Mouse (Mus musculus) gastrocnemius, postnatal 4 days (tissue): Measurements from ENCODE around the gene Jazf1. TPM values are rescaled to one million over a fixed set of nuclear protein-coding genes. Genes with fewer than 3 reads are reported as not detected.
A peak's percentile ranks its signal among the peaks of the same experiment; 100 is the strongest.

Experiments used
- DNase-seq, 2 experiments: peaks; one replicate each; pipeline ENCODE4 v3.0.0; 2021 to 2022; ENCODE audit warnings: low spot score in 2 of 2, mixed read lengths in 2 of 2
- total RNA-seq, 2 experiments: library from RNA; stranded (reverse); gene quantifications; 2 replicates each; pipeline ENCODE4 v1.2.3; 2021

Jazf1 gene
- total RNA-seq, 2 experiments from 2014 or later: 10.7 to 11.6 TPM

- DNase-seq: no peak
Observed at GRCm38 (mm10) chr6:53014460-53015455, 53.7 kb downstream of the Jazf1 start.

DNA sequence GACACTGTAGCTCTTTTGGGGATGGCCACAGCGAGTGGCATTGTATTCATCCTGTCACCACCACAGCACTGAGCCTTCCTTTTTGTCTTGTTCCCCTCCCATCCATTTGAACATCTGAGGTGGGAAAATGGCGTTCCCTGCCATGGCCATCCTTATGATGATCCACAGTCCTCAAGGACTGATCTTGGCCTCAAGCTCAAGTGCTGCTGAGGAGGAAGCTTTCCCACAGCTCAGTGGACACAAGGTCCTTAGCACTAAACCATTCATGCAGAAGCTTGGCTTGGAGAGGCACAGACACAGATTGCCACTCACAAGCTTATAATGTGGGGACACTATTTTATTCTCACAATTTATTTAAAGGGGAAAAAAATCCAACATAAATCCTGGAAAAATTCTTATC lies 58.1 kb downstream of the Jazf1 start:
- DNase-seq: no peak

DNA sequence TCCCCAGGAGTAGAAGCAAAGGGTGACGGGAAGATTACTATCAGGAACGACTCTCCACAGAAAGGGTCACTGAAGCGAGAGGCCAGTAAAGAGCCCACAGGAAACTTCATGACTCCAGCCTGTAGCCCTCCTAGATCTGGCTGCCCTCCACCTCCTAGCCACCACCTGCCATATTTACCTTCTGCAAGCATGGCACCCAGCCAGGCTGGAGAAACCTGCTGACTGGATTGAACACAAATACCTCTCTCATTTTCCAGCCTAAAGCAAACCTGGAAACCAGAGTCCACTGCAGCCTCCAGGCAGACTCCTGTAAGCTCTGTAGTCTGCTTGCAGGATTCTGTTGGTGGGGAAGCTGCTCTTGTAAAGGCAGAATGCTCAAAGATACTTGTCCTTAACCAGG lies 62.4 kb downstream of the Jazf1 start:
- DNase-seq: no peak

- no peak for DNase-seq
Observed at GRCm38 (mm10) chr6:53005544-53005943, 62.9 kb downstream of the Jazf1 start.

GRCm38 (mm10) chr6:52990816-52991215 lies 77.6 kb downstream of the Jazf1 start:
- no peak for DNase-seq

DNA sequence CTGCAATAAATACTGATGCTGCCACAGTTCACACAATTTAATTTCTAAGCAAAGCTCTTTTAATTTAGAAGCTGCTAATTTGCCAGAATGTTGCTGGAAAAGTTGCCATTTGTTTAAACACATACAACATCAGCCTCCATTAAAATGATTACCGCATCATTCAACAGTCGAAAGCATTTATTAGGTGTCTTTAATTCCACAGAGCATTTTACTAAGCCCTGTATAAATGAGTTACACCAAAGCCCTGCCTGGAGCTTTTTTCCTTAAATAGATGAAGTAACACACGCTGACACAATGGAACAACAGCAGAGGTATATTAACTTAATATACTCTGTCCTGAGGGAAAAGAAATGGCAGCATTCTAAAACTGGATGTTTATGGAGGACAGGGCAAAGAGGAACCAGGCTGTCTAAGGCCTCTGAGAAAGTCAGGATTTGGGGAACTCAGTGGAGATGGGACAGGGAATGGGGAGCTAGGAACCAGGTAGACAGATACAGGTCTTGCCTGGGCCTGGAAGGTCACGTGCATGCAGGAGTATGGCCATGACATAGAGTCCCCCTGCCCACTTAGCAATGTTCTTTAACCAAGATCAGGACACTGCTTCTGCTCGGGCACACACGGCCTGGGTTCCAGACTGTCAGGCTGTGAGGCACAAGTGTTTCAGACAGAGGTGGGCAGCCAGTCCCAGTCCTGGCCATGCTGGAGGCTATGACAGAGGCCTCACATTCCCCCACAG lies 80.4 kb downstream of the Jazf1 start:
- DNase-seq: no peak

- peak in 1 of 2 experiments; percentile 34 for DNase-seq
Observed at GRCm38 (mm10) chr6:52987391-52987790, 81.0 kb downstream of the Jazf1 start.

DNA sequence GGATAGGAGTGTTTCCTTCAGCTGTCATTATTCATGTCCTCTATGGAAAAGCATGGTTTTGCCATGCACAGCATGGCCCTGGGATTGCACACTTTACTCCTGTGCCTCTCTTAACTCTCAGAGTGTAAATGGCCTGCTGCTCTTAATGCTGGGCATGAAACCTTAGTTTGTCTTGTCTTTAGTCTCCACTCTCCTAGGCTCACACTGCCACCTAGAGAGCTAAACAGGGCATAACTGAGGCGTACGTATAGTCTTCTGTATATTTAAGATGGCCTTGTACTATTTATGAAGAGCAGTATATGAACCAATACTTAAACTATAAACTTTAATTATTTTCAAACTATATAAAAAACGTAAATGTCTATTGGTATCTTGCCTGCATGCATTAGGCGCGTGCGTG lies 86.3 kb downstream of the Jazf1 start:
- DNase-seq: no peak

DNA sequence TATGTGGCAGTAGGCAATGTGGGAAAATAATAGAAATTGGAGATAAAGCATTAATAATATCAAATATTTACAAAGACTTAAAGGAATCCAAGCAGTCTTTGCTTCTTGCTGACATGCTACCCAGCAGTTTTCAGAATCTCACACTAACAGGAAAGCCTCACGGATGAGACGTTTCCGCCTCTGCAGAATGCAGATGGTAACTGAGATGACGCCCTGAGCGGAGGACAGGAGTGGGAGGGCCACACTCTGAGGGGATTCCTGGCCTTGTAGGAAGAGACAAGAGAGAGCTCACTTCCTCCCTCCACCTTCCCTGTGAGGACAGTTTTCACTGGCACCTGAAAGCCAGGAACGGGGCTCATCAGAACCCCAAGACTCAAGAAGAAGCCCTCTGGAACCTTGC lies 88.9 kb downstream of the Jazf1 start:
- no peak for DNase-seq

DNA sequence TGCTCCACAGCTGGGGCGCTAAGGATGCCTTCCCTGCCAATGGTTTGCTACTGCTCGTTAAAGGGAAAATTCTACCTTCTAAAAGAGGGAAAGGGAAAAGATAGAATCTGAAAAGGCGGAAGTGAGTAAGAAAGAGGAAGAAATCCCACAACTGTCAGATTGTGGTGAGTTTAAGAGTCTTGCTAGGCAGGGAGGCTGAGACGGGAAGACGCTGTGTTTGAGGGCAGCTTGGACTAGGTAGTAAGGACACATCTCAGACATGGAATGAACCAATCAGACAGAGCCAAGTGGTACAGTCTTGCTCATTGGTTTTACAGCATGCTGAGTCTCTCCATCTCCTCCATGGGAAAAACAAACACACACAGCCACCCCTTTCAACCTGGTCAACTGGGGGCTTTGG lies 95.1 kb downstream of the Jazf1 start:
- no peak for DNase-seq

DNA sequence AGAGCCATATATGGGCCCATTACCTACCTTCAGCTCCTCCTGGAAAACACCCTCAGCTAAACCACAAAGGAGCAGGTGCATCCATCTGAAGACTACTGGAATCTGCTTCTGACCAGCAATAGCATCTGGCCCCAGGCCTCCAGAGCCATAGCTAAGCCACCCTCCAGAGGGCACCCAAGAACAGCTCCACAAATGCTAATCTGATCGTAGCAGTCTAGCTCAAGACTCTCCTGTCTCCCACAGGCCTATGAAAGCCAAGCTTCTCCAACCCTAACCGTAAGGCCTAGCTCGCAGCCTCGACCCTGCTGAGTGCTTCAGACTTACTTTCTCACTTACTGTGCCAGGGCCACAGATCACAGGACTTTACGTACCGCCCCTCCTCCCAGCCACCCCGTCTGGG lies 96.3 kb downstream of the Jazf1 start:
- no peak for DNase-seq

- peak in 1 of 2 experiments; percentile 77 for DNase-seq
Observed at GRCm38 (mm10) chr6:52969717-52970261, 98.6 kb downstream of the Jazf1 start.

GRCm38 (mm10) chr6:52968346-52968891 lies 100.0 kb downstream of the Jazf1 start:
- no peak for DNase-seq

DNA sequence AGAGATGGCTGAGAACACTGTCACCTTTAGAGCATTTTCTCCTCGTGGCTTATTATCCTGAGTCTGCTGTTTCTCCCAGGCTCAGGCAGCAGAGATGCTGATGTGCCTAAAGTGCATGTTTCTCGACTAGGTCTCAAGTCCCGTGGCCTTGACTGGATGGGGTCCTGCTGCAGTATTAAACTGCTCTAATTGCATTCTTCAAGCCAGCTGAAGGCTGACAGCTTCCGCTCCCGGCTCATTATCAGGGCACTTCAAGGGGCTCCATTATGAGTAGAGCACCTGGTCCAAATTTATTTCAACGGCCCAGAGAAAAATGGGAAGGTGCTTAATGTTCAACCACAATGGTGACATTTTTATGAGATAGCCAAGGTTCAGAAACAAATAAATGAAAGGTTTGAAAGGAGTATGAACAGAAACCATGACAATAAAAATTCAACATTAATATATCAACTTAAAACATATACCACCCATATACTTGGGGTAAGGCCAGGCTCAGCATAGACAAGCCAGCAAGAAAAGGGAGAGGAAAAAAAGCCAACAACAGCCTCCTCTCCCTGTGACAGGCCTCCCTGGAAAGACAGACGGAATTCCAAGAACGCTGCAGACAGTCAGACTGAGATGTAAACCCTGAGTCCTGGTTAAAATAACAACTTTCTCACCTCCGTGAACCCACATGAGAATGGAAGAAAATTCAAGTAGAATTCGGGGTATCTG lies 100.7 kb downstream of the Jazf1 start:
- DNase-seq: no peak

DNA sequence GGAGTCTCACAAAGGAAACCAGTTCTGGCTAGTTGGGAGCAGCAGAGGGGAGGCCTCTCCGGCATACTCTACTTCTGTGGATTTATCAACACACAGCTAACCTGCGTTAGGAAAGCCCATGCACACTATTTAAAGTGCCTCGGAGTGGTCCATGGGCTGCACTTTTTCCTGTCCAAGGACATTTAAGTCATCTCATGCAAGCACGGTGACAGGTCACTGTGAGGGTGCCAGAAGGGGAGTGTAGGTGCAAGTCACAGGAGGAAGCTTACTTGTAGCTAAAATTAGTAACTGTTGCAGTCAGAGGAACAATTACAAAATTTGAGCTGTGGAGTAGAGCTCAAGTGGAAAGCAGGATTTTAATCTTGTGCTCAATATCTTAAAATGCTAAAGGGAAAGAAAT lies 102.4 kb downstream of the Jazf1 start:
- no peak for DNase-seq

DNA sequence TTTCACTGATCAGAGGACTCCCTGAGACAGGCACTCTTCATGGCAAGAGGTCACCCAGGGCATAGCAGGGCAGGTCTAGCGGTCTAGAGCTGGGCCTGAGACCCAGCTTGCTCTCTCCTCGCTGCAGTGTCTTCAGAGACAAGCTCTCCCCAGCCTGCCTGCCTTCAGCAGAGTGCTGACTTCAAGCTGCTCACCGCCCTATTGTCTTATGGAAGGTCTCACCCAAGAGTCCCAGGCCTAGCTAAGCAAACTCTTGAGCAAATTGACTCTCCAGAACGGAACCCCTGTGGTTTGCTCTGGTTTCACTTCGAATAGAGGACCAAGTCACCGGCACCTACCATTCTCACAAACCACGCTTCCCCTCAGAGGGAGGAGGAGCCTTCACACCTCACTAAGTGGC lies 103.1 kb downstream of the Jazf1 start:
- DNase-seq: no peak

DNA sequence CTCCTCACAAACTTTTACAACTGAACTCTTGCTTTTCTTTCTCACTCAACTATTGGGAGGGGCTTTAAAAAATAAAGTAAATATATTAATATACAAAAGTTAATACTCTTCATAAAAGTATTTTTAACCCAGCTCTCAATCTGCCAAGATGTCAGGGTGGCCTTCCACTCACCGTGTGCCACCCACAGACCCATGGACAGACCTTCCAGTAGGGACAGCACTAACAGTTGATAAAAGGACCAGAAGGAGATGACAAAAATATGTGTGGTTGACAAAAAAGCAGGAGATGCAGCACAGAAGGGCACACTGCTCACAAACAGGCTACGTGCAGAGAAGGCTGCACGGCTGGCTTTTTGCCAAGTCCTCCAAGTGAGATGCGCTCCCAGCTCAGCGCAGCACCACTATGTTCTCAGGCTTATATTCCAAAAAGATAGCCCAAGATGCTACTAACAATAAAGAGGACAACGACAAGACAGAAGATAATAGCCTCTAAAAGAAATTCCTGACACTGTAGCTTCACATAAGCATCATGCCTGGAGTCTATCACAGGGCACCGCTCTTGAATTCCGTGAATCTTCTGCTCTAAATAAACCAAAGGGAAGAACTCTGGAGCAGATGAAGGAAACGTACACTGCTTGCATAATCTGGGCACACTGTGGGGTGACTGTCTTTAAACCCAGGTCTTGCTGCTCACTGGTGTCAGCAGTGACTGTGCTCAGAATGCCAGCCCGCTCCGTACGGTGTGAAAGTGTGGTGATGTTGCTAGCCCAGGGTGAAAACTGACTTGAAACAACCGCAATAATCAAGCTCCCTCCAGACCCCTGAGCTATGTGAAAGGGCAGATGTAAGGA lies 104.4 kb downstream of the Jazf1 start:
- DNase-seq: no peak

GRCm38 (mm10) chr6:52963430-52963732 lies 105.0 kb downstream of the Jazf1 start:
- DNase-seq: no peak

DNA sequence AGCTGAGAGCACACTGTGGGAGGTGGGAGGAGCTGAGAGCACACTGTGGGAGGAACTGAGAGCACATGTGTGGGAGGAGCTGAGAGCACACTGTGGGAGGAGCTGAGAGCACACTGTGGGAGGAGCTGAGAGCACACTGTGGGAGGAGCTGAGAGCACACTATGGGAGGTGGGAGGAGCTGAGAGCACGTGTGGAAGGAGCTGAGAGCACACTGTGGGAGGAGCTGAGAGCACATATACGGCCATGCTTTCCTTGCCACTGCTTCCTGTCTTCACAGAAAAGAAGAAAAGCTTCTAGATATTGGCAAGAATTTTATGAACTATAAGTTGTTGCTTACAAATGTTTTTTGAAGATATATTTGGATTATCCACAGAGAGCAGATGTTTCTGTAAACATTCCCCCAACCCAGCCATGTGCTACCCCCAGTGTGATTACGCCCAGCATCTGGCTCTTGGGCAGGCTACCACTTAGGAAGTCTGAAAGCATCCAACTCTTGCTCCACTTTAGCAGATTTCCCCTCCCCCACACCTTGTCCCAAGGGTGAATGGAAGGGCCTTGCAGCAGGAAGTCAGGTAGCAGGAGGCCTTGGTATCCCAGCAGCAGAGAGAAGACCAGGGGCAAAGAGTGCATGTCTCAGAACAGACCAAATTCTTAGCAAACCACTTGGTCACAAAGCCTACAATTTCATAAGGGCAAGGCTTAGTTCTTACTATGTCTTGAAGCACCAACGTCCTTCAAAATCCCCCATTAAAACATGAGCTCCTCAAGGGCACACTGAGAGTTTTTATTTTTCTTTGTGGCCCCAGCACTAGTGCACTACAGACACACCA lies 105.6 kb downstream of the Jazf1 start:
- DNase-seq: no peak
